Mouse (Mus musculus) yolk sac, embryonic 10.5 days (tissue): ENCODE measurements around the gene Cfap52.

ENCODE experiments used
- DNase-seq: peaks from one replicate; pipeline ENCODE4 v3.0.0-alpha.2; 2017; ENCODE audit warnings: low spot score

Cfap52 gene

DNA sequence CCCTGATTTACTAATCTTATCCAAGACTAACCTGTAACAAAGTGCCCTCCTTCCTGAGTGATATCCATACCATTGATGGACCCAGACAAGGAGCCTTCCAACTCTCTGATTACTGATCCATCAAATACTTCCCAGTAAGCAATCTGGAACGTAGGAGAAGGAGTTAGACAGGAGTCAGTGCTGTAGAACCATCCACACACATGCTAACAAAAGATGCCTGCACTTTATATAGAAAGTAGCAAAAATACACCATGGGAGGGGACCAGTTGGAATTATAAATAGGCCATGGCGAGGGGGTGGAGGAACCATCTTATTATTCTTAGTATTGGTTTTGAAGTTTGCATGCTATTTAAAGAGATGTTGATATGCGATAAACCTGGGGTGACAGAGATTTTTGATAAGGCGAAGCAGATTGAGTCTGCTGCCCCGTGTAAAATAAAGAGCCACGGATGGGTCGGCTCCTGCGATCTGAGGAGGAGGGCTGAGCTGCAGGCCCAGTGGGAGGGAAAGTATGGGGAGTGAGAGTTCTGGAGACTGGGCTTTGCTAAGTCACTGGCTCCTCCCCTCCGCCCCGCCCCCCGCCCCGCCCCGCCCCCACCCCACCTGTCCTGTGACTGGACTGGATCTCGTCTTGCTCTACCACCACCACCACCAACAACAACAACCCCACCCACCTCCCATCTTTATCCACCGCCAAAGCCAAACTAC lies 38.9 kb downstream of the Cfap52 start:
- peak; percentile 38 for DNase-seq

DNA sequence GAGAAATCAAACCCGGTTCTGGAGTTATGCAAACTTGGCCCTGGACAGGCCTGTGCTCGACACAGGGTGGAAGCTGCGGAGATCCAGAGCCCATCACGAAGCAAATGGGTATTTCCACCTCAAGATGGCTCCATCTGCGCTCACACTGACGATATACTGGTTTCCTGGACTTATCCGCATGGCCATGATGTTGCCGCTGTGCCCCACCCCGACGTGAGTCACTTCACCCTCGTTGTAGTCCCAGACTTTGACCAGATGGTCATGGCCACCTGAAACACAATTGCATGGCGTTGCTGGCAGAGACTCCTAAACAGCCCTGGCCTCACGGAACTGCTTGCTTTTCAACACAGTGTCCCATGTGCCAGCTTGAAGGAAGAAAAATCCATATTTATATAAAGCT lies 40.5 kb downstream of the Cfap52 start:
- DNase-seq: no peak

DNA sequence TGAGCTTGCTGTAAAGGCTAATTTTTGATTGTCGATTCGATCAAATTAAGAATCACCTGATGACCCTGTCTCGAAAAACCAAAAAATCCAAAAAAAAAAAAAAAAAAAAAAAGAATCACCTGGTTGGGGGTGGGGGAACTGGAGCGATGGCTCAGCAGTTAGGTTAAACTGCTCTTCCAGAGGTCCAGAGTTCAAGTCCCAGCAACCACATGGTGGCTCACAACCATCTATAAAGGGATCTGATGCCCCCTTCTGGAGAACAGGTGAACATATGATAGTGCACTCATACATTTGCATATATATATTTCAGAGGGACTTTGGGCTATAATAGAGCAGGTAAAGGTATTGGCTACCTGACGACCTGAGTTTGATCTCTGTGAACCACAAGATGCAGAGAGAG lies 41.7 kb downstream of the Cfap52 start:
- DNase-seq: no peak

DNA sequence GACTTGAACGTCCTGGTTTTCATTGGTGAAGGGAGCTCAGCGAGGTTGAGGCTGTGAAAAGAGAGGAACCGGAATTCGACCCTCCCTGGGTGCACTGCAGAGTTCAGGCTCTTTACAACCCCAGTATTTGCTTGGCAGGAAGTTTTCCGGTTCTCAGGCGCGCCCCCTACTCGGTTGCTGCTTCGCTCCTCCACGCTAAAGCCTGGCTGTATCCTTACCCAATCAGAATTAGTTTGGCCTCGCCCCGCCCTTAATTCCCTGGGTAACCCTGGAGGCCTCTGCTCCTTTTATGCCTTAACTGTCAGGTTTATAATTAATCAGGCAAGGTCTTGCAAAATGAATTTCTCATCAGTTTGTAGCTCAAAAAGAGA lies 42.7 kb downstream of the Cfap52 start:
- peak; percentile 88 for DNase-seq

DNA sequence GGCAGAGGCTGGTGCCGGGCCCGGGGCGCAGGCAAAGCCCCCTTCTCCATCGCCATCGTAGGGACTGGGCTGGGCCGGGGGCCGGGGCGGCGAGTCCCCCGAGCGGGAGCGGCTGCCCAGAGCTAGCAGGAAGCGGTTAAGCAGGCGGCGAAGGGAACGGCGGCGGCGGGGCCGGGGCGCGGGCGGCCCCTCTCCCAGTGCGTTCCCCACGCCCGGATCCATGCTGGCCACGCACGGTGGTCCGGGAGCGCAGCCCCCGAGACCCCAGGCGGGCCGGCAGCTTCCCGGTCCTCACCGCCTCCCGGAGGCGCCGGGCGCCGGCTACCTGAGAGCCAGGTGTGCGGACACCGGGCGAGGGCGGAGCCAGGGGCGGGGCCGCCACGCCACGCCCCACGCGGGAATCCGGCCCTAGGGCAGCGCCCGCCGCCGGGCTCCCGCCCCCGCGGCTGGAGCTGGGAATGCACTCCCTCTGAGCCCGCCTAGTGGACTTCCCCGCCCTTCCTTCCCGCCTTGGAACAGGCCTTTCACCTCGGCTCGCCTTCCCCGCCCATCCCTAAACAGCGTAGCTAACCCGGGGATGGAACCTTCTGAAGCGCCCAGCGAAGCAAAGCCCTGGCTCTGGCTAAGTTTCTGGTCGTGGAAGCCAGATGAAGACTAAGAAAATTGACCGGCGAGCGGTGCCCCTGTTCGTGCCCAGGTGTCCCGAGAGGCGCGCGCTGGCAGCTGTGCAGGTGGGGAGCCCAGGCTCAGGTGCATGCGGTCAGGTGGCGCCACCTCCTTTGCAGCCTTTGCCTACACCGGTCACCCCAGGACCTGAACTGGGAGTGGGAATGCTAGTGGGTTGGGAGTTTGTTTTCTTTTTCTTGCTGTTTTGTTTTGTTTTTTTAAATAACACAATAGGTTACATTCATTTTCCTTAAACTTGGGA lies 43.4 kb downstream of the Cfap52 start, which contains the start of gene Usp43:
TSS of gene Usp43 (minus strand) at position 327 of the 928 bp plus-strand sequence.
- DNase-seq: peak; percentile 88

DNA sequence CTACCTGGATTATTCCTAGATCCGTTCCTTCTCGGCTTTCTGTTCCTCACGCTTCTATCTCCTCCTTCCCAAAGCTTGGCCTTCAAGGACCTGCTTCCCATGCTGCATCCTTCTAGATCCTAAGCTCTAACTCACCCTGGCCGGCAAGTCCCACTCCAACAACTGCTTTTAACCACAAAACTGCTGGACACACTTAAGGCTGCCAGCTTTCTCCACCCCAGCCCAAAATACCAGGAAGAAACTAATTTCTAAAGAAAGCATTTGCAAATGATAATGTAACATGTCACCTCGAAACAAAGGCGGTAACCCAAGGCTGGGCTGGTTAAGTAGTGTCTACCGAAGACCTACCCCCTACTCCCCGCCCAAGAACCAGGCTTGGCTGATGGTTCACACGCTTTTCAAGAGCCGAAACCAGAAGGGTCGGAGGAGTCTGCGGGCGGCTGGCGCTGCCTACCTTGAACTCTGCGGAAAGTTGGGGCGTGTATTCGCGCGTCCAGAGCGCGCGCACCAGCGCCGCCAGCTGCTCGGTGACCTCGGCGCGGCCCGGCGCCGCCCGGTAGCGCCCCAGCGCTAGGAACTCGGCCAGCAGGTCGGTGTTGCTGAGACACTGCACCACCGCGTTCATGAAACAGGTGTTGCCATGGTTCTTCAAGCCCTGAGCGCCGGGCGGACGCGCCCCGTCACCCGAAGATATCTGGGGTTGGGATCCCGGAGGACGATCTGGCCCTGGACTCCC lies 44.2 kb downstream of the Cfap52 start:
- peak; percentile 61 for DNase-seq

DNA sequence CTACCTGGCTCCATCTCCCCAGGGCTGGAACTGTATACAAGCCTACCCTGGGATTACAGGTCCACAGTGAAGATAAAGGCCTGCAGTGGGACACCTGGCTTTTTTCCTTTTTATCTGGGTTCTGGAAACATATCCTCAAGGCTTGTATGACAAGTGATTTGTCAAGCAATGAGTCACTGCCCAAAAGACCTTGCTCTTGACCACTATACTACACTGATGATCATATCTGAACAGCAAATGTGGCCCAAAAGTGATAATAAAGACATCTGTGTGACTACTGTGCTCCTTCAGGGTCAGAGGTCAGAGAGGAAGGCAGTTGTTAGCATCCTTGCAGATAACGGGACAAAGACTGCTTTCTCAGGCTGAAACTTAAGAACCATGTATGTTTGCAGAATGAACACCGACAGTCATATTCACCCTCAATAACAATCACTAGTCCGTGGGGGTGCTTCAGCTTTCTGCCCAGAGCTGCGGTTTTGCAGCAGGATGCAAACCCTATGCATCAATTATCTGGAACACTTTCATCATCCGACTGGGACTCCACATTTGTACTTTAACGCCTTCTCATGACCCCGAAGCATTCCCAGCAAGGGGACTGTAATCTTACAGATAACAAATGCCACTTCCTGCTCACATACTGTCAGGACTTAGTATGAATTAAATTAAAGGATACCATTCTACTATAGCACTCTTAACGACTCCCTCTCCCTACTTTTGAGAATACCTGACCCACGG lies 45.1 kb downstream of the Cfap52 start:
- DNase-seq: no peak

DNA sequence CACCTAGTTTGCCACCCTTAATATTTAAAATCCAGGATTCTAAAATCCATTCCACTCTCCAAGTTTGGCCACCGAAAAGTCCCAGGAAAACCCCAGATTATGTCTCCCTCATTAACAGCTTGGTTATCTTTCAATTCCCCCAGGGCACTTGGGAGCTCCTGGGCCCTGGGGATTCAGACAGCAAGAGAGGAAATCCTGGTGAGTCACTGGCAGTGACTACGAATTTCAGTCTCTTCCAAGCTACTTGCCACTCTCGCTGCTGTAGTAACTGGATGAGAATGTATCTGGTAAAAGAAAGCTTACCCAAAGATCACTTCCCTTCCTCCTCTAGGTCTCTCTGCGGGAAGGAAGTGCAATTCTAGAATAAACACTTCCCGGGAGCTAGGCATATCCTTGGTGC lies 45.9 kb downstream of the Cfap52 start:
- DNase-seq: no peak

DNA sequence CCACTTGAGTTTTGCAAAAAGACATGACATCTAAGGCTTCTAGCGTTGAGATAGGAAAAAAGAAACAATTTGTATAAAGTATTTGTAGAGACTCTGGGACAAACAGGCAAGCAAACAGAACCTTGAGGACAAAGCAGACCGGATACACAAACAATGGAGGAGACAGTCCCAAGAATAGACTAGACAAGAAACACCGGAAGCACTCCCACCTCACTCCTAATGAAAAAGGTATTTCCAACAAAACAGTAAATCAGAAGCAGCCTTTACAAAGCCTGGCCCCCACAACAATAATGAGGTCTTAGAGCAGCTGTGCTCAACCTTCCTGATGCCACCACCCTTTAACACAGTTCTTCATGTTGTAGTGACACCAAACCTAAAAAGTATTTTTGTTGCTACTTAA lies 48.3 kb downstream of the Cfap52 start:
- no peak for DNase-seq

DNA sequence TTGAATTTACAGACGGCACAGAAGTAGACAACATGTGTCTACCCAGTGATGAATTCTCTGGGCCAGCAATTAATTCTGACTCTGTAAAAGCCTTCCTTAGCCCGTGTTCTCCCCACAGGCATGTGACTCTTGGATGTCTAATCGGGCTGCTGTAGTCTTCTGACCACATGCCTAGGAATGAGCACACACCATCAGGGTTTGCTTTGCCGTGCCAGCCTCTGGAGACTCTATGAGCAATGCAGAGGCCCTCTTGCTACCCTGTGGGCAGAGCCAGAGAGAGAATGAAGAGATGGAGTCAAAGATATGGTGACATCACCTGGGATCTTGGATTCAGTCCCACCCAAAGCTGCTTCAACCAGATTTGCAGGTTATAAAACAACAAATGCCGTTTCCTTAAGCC lies 54.4 kb downstream of the Cfap52 start:
- no peak for DNase-seq

DNA sequence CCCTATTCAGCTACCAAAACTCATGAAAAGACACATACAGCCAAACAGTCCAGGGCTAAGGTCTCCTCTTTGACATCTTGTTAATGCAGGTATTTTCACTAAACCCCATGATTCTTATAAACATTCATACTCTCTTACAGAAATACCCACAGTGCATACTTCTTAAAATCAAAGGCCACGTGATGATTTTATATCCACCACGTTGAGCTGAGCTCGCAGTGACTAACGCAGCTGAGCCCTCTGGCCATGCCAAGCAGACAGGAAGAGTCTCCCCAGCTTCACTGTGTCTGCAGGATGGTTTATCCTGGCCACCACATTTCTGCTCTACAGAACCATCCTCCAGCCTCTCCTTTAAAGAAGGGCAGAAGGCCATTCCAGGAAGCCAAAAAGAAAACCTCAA lies 61.7 kb downstream of the Cfap52 start:
- DNase-seq: no peak

DNA sequence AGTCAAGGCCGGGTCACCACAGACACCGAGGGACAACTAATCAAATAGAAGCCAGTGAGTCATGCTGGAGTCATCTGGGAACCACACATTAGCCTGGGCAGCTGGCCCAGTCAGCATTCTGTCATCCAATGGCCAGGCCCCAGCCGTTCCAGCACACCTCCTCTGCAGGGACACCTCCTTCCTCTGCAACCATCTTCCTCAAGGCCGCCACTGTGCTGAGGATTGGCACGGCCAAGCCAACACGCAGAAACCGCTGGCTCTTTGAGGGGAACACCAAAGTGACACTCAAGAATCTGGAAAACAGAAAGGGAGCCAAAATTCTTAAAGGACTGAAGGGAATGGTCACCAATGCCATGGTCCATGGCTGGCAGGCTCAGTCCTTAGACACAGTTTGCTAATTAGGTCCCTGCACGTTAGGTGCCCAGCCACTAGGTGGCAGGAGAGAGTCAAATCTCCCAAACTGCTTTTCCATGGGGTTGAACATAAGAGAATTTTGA lies 68.3 kb downstream of the Cfap52 start:
- DNase-seq: peak; percentile 30

DNA sequence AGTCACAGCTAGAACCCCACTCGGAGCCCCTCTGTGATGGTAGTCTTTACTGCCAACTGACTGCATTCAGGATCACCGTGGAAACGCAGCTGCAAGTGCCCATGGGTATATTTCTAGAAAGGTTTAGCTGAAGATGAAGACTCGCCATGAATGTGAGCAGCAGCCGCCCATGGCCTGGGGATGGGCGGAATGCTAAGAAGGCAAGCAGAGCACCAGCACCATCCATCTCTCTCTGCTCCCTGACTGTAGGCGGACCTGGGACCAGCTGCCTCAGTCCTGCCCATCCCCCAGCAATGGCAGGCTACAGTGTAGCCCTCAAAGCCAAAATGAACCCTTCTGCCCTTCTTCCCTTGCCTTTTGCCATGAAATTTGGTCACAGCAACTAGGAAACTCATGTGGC lies 69.8 kb downstream of the Cfap52 start:
- DNase-seq: no peak

DNA sequence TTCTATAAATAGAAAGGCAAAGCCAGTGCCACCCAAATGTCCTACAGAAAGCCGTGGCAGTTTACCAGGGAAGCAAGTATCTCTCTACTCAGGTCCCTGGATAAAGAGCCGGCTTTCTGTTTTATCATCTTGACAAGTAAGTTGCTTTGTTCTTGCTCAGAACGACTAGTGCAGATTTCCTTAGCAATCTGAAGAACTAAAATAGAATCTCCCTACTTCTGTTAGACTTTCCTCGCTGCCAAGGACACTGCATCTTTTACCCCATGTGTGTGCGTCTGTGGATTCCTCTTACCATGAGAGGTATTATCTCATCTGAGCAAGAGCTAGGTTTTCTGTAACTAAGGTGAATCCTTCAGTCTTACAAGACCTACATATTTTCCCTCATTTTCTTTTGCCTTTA lies 76.9 kb downstream of the Cfap52 start:
- DNase-seq: no peak

DNA sequence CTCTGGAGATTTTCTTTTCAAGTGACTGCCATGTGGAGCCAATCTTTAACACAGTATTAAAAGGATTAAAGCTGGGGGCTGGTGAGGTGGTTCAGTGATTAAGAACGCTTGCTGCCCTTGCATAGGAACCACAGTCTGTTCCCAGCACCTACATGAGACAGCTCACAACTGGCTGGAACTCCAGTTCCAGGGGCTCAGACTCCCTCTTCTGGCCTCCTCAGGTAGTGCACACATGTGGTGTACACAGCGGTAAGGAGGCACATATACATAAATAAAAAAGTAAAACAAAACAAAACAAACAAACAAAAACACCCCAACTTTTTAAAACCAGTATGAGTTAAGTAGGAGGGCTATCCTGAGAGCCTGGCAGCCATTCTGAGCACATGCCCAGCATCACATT lies 79.5 kb downstream of the Cfap52 start:
- no peak for DNase-seq
